Mouse (Mus musculus) urinary bladder, postnatal 14 days (tissue): ENCODE data around the gene Nosip.
A peak's percentile ranks its signal among the peaks of the same experiment; 100 is the strongest.

Experiments
- DNase-seq: peaks from one replicate; pipeline ENCODE4 v3.0.0; 2021; ENCODE audit warnings: low spot score

Nosip gene

DNA sequence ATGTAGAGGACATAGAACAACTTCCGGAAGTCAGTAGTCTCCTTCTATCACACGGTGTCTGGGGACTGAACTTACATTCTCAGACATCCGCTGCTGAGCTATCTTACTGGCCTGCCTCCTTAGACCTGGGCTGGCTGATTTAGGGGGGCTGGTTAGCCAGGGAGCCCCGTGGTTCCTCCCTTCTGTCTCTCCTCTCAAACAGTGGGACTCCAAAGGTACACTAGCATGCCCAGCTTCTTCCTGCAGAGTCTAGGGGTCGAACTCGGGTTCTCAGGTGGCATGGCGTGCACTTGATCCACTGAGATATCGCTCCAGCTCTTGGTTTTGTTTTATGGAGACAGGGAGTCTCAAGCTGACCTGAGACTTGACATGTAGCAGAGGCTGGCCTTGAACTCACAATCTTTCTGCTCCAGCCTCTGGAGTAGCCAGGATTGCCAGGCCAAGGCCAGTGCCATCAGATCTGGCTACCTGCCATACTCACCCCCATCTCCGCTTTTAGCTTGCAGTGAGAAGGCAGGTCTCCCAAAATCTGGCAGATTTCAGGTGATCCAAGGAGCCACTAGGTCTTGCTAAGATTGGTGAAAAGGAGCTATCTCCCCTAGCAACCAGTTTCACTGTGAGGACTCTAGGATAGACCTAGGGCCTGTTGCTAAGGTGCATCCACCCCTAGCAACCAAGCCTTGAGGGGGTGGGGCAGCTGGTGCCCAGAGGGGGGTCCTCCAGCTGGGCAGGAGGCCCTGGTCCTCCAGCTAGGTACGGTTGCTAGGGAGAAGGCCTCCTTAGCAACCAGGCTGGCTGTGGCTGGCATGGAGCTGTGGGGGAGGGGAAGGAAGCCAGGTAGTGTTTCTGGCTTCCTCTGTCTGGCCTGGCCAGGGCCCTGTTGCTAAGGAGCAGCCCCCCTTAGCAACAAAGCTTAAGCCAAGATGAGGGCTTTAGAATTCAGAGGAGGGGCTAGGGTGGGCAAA, 3.3 kb upstream of the Nosip start:
- DNase-seq = no peak

DNA sequence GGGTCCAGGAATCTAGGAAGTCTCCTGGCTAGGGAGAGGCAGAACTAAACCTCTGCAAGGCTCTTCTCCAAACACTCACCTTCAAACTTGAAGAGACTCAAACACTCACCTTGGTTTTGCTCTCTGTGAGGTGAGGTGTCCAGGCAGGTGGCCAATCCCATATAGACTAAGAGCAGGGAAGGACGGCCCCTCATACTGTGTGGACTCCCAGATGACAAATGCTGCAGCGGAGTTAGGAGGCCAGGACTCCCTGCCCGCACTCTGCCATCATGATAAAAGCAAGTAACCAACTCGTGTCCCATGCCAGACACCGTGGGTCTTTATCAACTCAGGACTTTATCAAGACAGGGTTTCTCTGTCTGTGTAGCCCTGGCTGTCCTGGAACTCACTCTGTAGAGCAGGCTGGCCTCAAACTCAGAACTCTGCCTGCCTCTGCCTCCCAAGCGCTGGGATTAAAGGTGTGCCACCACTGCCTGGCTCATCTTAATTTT, 1.6 kb upstream of the Nosip start:
- DNase-seq = no peak

DNA sequence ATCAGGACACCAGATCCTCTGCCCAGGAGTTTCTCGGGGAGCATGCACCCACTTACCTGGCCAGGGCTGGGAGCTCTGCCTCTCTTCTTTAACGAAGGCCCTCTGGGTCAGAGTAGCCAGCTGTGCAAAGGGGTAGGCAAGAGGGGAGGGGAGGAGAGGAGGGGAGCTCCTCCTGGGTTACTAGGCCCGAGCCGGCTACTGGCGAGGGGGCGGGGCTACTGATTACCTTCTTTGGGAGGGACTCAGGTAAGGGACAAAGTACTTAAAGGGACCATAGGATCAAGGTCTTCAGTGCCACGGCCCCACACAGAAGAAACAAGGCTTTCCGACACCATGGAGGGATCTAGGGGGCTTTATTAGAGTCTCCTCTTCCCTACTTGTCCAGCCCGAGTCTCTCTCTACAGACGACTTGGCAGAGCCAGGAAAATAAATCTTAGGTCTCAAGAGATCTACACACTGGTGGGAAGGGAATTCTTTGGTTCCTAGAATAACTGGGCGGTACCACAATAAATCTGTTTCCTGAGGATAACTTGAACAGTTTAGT, 625 bp upstream of the Nosip start:
- peak; percentile 77 for DNase-seq

DNA sequence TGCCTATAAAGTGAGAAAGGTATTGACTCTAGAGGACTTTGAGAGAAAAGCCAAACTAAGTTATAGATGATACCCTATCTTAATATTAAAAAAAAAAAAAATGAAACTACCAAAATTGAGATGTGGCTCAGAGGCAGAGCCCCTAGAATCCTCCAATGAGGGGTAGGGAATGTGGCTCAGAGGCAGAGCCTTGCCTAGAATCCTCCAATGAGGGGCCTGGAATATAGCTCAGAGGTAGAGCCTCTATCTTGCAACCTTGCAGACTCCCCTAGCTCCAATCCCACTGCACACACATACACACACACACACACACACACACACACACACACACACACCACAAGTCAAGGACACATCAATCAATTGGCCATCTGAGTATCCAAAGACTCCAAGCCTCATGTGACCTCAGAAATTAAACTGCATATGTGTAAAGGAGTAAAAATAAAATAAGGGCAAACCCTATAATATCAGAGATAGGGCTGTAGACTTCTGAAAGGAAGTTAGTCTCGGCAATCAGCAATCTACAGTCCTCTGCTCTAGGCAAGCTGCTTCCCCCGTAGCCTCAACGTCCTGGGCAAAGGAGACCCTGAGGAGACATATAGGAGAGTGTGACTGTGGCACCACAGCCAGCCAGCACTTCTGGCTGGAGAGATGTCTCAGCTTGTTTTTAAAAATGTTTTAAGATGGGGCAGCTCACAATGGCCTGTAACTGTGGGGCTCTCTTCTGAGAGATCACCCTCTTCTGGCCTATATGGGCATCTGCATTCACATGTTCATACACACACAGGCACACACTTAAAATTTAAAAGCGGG, 5.2 kb downstream of the Nosip start:
- no peak for DNase-seq

DNA sequence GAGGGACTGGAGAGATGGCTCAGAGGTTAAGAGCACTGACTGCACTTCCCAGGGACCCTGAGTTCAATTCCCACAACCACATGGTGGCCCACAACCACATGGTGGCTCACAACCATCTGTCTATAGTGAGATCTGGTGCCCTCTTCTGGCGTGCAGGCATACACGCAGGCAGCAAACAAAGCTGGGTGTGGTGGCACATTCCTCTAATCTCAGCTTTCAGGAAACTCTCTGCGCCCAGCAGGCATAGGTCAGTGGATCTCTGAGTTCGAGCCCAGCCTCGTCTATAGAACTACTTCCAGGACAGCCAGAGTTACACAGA, 5.7 kb downstream of the Nosip start:
- DNase-seq = peak; percentile 57

DNA sequence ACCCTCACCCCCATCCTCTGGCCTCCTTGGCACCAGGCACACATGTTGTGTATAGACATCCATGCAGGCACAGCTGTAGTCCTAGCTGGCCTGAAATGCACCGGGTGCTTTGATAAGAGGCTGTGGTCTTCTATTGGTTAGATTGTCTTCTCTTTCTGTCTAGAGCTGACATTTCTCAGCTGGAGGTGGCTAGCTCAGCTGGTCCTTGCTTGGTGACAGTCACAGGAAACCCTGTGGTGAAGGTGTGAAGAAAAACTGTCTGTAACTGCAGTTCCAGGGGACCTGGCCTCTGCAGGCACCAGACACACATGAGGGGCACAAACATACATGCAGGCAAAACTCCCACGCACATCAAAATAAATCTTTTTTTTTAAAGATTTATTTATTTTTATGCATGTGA, 7.4 kb downstream of the Nosip start:
- no peak for DNase-seq

DNA sequence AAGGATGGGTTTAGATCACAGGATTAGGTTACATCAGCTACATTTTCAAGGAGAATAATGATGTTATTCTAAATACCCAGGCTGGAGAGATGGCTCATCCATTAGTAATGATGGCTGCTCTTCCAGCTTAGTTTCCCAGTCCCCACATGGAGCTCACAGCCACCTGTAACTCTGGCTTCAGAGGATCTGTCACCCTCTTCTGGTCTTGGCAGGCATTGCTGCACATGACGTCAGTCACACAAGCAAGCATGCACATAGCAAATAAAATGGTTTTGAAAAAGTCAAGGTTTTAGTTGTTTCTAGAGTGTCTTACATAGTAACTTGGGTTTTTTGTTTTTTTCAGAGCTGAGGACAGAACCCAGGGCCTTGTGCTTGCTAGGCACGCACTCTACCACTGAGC, 10.0 kb downstream of the Nosip start:
- DNase-seq = no peak

DNA sequence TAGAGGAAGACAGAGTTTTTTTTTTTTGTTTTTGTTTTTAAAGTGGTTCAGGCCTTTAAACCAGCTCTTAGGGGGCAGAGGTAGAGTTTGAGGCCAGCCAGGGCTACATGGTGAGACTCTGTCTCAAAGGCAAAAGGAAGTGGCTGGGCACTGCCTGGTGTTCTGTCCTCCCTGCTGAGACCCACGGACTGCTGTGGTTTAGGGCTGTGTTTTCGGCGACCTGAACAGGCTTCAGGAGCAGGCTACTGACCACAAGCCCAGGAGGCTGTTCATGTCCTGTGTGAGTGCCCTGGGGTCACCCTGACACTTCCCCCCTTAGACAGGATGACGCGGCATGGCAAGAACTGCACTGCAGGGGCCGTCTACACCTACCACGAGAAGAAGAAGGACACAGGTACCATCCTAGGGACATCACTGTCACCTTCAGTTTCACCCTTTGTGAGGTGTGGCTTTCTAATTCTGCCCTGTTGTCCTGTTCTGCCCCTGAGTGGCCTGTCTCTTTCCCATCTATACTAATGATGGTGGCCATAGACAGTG, 11.0 kb downstream of the Nosip start:
- no peak for DNase-seq

DNA sequence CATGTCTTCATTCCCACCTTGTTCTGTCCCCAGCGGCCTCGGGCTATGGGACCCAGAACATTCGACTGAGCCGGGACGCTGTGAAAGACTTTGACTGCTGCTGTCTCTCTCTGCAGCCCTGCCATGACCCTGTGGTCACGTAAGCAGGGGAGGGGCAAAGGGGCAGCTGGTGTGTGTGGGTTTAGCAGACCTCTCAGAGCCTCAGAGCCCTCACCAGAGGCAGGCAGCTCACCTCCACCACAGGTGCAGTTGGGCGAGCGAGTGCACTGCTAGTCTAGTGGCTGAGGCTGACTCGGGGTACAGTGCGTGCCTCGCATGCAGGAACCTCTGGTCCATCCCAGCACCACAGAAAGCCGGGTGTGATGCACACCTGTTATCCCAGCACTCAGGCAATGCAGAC, 11.7 kb downstream of the Nosip start:
- no peak for DNase-seq

DNA sequence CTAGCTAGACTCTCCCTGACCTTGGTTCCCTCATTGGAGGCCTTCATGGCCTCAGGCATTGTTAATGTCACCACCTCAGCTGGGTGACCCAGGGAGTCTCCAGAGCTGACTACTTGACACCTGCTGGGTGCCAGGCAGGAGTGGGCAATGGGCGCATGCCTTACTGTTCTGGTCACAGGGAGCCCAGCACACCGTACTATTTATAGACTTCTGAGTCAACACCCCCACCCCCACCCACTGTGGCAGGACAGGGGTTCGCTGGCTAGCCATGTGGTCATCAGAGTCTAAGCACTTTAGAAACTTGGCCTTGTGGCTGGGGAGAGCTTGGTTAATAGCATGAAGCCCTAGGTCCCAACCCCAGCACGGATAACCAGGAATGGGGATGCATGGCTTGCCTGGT, 13.2 kb downstream of the Nosip start:
- no peak for DNase-seq

DNA sequence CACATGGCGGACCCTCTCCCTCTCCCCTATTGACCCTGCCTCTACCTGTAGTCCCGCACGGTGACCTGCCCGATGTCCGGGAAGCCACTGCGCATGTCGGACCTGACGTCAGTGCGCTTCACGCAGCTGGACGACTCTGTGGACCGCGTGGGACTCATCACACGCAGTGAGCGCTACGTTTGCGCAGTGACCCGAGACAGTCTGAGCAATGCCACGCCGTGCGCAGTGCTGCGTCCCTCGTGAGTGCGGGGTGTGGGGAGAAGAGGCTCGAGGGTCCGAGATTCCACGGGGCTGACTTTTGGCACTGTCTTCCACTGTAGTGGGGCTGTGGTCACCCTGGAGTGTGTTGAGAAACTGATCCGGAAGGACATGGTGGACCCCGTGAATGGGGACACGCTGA, 14.3 kb downstream of the Nosip start:
- DNase-seq = no peak

DNA sequence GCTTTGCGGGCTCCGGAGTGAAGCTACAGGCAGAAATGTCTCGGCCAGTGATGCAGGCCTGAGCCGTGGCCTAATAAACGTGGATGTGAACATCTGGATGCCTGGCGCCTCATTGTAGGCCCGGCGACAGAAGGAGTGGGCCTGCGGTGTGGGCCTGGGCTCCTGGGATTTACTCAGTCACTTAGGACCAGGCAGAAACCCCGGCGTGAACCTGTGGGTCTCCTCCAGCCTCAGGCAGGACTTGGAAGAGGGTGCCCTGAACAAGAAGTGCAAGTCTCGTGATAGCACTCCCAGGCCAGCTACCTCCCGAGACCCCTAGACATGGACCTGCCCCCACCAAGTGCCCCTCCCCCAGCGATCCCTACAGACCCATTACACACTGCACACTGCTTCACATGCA, 15.1 kb downstream of the Nosip start:
- no peak for DNase-seq

DNA sequence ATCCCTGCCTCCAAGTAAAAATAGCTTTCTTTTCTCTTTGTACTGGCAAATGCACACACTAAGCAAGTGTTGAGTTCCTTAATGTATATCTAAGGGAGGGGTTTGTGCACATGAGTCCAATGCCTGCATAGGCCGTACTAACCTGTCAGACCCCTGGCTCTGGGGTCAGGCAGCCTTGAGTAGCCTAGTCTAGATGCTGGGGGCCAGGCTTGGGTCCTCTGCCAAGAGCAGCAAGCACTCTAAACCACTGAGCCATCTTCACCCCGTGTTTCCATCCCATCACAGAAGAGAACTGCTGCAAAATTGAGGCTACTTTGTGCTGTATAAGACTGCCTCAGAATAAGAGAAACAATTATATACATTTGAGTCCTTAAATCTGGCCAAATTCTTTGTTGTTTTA, 15.6 kb downstream of the Nosip start:
- no peak for DNase-seq

DNA sequence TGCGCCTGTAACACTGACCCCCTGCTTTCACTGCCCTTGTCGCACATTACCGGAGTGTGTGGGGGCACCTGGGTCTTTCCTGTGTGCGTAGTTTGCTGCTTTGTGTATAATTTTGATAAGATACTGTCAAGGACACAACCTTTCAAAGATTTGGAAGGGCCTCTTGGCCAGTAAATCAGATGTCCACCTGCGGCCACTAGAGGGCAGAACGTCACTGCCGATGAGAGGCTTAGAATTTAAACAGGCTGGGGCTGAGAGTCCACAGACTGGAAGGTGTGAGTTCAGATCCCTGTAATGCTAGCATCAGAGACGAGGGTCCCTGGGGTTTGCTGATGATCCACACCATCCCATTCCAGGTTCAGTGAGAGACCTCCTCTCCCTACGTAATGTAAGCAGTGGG, 16.3 kb downstream of the Nosip start:
- peak; percentile 78 for DNase-seq

DNA sequence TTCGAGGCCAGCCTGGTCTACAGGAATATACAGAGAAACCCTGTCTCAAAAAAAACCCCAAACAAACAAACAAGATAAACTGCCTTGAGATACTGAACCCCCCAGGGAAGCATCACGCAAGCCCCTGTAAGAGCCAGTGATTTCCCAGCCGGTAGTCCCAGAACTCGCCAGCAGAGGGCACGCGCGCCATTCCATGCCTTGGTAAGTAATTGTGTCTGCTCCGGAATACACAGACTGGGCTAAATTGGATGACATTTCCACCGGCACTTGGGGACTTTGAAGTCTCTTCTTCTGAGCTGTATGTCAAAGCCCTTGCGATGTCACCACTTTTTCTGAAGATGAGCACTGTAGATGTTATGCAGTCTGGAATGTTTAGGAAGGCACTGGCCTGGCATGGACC, 17.6 kb downstream of the Nosip start:
- DNase-seq = peak; percentile 89

DNA sequence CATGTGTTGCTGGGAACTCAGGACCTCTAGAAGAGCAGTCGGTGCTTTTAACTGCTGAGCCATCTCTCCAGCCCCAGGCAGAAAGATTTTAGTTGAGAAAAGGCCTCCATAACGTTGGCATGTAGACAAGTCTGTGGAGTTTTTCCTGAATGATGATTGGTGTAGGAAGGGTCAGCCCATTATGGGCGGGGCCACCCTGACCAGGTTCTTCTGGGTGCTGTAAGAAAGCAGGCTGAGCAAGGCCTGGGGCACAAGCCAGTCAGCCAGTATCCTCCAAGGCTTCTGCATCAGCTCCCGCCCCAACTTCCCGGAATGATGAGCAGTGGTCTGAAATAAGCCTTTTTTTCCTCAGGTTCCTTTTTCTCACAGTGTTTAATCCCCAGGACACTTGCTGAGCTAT, 18.8 kb downstream of the Nosip start:
- no peak for DNase-seq

DNA sequence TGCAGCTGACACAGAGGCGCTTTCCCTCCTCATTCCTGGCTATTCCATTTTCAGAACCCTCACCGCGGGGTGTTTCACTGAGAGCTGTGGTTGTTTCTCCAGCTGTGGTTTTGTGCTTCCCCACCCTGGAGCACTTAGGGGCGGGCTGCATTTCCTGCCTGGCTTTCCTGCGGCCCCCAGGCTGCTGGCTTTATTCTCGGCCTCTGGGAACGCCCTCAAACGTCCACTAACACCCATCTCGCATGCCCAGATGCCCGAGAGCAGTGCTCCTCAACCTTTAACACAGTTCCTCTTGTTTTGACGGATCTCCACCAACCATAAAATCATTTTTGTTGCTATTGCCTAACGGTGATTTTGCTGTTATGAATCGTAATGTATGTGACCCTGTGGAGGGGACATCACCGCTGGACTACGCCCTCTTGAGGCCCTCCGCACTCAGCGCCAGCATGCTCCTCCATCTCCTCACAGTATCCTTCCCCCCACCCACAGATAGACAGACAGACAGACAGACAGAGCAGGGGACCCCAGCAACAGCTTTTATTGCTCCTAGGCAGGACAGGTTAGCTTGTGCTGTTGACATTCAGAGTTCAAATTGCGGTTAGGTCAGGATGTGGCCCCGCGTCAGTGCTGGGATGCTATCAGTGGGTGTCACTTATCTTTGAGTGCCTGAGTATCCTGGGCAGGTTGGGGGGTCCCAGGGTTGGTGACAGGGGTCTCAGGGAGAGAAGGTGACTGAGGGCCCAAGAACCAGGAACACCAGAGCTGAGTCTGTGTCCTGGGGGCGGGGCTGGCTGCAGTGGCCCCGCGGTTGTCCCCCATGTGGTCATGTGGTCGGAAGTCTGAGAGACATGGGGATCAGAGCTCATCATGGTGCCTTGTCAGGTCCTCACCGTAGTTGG, 20.4 kb downstream of the Nosip start:
- DNase-seq = no peak

DNA sequence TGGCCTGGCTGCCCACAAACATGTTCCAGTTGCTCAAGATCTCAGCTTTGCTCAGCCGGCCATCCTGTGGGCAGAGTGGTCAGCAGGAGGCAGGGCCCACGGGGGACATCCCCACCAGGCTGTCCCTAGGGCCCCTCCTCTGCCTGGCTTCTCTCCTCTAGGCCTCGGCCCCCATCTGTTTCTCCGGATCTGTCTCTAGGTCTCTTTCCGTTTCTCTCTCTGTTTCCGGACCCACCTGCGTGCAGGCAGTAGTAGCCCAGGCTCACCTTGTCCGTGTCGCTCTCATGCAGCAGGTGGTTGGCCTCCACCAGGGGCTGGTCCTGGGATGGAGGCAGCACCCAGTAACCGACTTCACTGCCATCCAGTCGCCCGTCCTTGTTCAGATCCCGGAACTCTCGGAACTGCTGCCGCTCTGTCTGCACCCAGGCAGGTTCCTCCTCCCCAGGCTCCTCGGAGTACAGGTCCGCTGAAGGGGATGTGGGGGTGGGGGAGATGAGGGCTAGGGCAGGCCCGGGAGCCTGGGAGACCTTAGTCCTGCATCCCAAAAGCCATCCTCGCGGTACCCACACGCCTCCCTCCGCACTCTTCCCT, 21.2 kb downstream of the Nosip start:
- no peak for DNase-seq

DNA sequence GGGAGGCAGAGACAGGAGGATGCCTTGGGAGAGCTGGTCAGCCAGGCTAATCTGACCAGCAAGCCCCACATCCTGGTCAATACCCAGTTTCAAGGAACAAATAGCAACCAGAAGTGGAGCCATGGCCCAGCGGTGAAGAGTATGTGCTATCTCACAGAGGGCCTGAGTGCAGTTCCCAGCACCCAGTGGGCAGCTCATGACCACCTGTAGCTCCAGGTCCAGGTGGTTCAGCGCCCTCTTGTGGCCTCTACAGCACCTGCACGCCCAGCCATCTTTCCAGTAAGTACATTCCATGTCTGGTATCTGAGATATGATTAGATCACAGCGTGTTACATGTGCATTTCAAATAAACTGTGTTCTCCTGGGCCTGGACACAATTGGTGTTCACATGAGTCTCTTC, 23.9 kb downstream of the Nosip start:
- DNase-seq = no peak

DNA sequence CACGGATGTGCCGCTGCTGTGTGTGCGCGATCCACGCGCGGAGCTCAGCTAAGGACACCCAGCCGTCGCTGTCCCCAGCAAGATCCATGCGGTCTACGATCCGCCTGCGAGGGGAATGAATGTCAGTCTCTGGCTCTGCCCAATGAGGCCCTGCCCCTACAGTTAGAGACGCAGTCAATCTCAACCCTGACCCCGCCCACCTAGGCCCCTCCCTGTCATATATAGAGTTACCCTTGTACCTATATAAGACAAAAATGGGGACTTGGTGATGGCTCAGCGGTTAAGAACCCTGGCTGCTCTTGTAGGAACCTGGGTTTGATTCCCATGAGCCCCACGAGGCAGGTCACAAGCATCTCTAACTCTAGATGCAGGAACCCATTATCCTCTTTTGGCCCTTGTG, 26.4 kb downstream of the Nosip start:
- no peak for DNase-seq

DNA sequence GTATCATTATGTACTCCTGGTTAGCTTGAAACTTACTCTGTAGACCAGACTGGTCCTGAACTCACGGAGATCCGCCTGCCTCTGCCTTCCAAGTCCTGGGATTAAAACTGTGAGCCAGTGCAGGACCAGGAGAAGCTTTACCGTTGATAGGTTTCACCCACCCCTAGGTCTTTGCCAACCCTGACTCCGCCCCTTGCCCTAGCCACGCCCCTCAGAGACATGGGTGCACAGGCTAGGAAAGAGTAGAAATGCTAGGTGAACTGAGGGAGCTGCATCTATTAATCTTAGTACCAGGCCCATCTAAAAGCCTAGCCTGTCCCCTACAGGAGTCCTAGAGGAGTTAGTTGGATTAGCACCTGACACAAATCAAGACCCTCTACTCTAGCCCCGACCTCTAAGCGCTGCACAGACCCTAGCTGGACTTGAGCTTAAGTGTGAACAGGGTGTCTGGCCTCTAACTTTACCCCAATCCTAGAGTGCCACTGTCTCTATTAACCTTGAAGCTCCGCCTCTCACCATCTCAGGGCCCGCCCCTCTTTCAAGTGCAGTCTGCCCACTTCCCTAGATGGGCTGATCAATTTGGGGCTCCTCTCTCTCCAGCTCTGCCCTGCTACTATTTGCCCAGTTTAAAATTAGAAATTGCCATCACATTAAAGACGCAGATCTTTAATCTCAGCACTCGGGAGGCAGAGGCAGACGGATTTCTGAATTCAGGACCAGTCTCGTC, 28.2 kb downstream of the Nosip start:
- DNase-seq = no peak
